Mouse (Mus musculus): ENCODE data around the gene Cabp7.

DNA sequence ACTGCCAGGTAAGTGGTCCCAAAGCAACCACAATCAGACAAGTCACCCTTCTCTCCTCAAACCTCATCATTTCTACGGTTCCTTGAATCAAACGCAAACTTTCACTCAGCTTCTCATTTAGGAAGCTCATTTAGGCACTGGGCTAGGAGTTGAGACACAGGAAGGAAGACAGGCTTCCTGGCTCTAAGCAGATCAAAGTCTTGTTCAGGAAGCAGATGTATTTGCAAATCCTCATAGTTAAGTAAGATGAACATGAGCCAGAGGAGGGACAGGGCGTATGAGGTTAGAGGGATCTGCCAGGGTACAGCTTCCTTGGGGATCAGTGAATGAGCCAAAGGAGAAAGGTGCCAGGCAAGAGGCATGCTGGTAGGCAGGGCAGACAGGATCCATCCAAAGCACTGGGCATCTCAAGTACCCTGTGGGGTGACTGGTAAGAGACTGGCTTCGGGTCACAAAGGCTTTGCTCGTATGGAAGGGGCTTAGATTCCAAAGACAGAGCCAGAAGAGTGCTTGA, 38.1 kb upstream of the Cabp7 start:
- no peak for TF ChIP-seq CTCF (IDR thresholded peaks at IDR 0.05; ENCODE audit: control insufficient read depth, insufficient read depth, low read length)
- TF ChIP-seq POLR2A (IDR thresholded peaks at IDR 0.05; ENCODE audit: borderline replicate concordance, control insufficient read depth, low read depth, low read length) = no peak

All from bone marrow, adult 2 months (tissue).